Mouse (Mus musculus) retina, adult 2 months (tissue): ENCODE measurements around the gene Ofcc1.

ENCODE experiments used
- DNase-seq: peaks from one replicate; pipeline ENCODE4 v3.0.0-alpha.2; 2012; ENCODE audit warnings: low read depth, low spot score

The Ofcc1 gene

DNA sequence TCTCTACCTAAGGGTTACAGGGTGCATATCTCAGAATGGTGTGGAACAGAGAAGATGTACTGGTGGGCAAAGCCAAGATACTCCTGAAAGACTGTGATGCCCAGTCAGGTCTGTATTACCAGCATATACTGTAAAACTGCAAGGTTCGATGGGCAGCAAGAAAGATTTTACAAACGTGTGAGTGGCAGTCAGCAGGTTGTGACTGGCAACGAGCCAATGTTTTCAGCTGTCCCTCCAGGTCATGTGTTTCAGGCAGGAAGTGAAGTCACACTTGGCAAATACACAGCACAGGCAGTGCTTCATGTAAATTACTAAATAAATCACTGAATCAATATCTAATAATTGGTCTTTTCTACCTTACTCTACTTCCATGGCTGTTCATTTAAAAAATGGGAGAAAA, at the start of gene Ofcc1:
Ofcc1 (minus strand) TSS at position 163 of the 400 bp plus-strand sequence.
- no peak for DNase-seq

- no peak for DNase-seq
Observed at GRCm38 (mm10) chr13:40390120-40390519, 28.9 kb upstream of the Ofcc1 start.

DNA sequence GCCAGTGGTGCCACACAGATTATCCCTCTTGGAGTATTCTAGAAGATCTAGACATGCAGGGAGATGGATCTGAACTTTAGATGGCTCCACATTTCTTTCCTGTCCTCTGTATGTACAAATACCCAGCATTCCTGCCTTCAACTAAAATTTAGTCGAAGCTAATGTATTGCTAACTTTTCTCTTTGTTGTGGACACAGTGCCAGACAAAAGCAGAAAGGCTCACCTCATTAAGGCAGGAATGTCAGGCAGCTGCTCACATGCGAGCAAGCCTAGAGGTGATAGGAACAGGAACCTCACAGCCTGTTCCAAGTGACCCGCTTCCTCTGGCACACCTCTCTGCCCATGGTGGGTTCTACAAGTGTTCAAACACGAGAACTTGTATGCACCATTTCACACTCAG, 26.2 kb upstream of the Ofcc1 start:
- no peak for DNase-seq

- no peak for DNase-seq
Observed at GRCm38 (mm10) chr13:40384962-40385361, 23.7 kb upstream of the Ofcc1 start.

- DNase-seq, result no peak
Observed at GRCm38 (mm10) chr13:40376773-40377172, 15.5 kb upstream of the Ofcc1 start.

GRCm38 (mm10) chr13:40366762-40367161, 5.5 kb upstream of the Ofcc1 start:
- DNase-seq, result no peak

GRCm38 (mm10) chr13:40364855-40365254, 3.6 kb upstream of the Ofcc1 start:
- no peak for DNase-seq

GRCm38 (mm10) chr13:40360692-40361091, 558 bp downstream of the Ofcc1 start:
- no peak for DNase-seq

DNA sequence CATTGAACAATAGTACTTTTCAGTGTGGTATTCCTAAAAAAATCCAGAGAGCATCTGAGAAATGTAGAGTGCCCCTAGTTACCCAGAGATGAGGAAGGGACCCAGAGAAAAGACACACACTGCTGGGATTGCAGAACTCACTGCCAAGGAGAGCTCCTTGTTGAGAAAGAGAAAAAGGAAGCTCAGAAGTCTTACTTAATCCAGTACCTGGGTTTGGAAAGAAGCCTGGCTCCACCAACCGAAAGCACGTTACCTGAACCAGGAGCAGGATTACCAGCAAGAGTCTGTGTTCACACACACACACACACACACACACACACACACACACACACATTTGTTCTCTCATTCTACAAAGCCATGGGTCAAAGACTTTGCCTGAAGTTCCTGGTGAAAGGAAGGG, 14.2 kb downstream of the Ofcc1 start:
- no peak for DNase-seq

DNA sequence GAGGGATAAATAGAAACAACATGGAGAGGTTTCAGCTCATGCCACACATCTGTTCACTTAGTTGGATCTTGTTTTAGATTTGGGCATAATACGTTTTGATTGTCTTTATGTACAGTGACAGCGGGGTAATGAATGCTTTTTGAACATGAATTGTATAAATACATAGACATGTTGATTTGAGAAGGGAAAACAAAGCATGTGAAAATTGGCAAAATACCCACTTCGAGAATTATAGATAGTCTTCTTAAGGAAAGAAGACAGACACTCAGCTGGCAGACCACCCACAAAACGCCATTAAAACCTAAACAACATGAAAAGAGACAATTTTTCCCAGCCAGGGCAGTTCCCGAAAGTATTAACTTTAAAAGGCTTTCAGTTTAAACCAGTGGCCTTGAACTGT, 37.9 kb downstream of the Ofcc1 start:
- no peak for DNase-seq

- no peak for DNase-seq
Observed at GRCm38 (mm10) chr13:40320814-40321525, 40.3 kb downstream of the Ofcc1 start.

DNA sequence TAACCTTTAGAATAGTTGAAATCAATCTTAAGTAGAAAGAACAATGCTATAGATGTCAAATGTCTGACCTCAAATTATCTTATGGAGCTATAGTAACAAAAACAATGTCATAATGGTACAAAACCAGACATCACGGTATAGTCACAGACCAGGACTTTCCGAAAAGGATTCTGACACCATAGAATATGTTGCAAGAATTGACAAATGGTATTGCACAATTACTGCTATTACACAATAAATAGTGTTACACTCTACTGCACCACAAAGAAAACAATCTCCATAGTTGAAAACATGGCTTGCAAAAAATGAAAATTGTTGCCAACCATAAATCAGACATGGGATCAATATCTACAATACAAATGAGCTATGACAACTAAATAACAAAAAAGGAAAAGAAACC, 43.5 kb downstream of the Ofcc1 start:
- DNase-seq, result no peak

DNA sequence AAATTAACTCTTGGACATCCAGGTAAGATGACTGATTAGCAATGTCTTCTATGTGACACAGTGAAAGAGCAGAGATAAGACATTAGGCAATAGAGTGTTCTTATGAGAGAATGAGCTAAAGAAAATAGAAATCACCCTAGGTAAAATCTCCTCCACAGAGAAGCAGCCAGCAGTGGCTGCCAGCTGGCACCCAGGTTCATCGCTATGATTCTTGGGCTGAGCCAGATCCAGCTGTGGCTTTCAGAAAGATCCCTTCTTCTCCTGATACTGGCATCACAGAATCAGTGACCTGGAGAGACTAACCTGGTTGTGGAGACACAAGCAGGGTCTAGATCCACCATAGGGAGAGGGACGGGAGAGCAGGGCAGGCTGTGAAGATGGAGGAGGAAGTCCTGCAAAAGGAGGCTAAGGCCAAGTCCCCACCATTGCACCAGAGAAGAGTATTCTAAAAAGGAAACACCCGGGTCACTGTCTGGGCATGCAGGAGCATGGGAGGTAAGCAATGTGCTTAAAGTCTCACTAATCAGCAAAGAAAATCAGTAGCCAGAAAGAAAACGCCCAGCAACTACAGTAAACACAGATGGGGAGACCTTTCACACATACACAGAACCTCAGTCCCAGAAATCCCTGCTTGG, 46.0 kb downstream of the Ofcc1 start:
- DNase-seq, result no peak

- DNase-seq, result no peak
Observed at GRCm38 (mm10) chr13:40292891-40293290, 68.4 kb downstream of the Ofcc1 start.

- no peak for DNase-seq
Observed at GRCm38 (mm10) chr13:40290846-40291245, 70.4 kb downstream of the Ofcc1 start.

DNA sequence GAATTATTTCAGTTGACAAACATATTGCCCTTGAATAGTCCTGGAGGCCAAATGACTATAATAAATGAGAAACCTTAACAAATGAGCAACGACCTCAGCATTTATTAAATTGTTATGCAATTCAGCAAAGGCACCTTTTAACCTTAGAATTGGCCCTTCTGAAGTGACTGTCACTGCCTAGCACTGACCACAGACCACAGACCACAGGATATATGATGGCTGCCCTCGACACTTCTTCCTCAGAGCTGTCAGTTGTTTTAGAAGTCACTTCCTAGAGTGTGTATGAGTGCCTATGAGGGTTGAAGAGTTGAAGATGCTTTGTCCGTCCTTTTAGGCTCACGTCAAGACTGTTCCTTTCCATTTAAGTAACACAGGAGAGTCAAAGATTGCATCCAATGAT, 72.6 kb downstream of the Ofcc1 start:
- no peak for DNase-seq

DNA sequence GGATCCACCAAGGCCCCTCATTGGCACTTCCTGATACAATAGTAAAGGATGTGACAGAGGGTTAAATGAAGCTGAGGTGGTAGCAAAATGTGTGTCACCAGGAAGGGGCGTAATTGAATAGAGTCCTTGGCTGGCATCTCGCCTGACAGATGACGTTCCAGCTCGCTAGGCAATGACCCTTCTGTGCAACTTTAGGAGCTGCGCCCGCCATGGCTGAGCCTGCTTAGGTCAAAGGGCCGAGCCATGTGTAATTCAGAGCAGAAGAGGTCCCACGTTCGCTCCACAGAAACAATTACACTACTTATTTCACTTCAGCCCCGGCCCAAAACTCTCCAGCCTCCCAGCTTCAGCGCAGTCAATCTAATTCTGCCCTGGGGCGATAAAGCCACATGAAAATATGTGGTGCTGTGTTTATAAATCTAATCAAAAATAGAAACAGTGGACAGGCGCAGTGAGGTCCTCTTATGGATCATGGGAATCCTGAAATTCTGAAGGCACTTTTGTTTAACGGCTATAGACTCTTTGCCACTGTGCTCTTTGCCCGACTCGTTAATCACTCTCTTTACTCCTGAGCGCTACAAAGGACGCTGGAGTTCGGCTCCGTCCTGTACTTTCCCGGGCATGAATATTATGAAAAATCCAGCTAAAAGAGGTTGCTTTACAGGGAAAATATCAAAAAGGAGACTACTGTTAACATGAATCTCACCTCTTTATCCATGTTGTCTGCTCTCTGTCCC, 73.8 kb downstream of the Ofcc1 start:
- DNase-seq, result no peak

DNA sequence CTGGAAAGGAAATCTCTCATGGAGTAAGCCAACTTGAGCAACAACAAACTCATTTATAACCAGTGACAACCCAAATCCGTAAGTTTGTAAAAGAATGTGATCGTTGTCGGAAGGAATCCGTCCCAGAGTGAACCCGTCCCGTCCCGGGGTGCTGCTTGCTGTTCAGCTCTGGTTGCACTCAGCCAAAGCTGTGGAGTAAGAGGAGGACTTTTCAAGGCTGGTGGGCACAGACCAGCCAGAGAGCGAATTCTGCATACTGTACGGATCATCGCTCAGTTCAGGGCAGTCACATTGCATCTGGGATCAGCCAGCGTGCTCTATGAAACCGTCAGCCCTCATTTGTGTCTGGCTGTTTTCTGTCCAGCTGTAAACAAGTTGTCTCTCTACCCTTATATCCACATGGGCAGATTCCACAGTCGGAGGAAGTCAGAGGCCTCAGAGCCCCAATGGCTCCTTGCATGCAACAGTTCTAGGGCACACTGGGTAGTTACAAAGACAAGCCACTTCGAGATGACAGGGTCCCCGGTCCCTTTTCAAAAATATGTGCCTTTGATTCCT, 75.9 kb downstream of the Ofcc1 start:
- no peak for DNase-seq

DNA sequence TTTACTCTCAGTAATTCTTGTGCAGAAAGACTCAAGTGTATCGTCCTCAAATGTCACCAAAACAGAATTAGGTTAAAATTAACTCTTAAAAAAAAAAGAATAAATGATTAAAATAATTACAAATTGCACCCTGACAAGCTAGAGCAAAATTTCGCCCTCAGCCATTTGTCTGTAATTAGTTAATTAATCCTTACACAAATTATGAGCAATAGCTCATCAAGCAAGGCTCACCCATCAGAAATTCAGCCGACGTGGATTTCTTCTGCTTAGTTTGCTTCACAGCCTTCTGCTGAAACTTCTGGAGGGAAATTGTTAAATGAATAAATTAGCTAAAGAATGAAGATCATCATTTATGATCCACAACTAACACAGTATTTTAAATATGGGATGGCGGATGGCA, 80.6 kb downstream of the Ofcc1 start:
- no peak for DNase-seq

GRCm38 (mm10) chr13:40267546-40267945, 93.7 kb downstream of the Ofcc1 start:
- DNase-seq, result no peak

- DNase-seq, result no peak
Observed at GRCm38 (mm10) chr13:40263087-40263807, 98.0 kb downstream of the Ofcc1 start.

DNA sequence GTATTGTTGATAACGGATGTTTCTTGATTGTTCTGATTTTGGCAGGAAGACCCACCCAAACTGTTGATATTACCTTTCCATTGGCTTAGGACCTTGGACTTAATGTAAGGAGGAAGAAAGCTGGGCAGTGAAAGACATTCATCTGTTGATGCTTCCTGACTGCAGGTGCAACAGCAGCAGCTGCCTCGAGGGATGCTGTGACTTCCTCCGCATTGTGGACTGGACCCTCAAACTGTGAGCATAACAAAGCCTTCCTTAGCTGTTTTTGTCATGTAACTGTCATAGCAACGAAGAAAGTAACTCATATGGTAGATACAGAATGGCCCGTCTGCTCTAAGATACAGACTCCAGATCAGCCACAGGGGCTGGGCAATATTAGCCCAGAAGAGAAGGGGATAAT, 102.5 kb downstream of the Ofcc1 start:
- no peak for DNase-seq
